Mouse (Mus musculus): ENCODE results near the gene Phf3. TPM values are rescaled to one million over a fixed set of nuclear protein-coding genes. Genes with fewer than 3 reads are reported as not detected.

Gene Phf3
- total RNA-seq, 1 experiment: 85.0 TPM

DNA sequence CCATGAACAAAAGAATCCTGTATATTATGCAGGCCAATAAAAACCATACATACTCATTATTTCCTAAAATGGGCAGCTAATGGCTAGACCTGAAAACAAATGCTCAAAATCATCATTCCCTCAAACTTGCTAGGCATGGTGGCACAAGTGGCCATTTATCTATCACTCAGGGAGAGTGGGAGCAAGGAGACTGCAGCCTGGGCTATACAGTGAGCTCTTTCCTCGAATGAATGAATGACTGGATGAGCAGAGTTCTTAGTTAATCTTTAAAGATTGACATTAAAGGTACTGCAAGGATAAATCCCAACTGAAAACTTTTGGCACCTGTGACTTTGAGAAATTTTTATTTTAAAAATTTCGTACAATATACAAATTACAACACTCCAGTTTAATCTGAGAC, 58.7 kb downstream of the Phf3 start:
- in situ Hi-C loops (cut with MboI; ENCODE audit: low sequenced_read_pairs in 2 of 2, unreplicated experiment in 2 of 2): no loop called here
- peaks cover 27% of the 10 kb centered on the region for H3K36me3 ChIP-seq (ENCODE audit: control insufficient read depth, insufficient read depth, low read length, poor library complexity, severe bottlenecking)
- H3K9ac ChIP-seq (ENCODE audit: insufficient read depth, low read depth, low read length, poor library complexity, severe bottlenecking): no peak overlapping the region

DNA sequence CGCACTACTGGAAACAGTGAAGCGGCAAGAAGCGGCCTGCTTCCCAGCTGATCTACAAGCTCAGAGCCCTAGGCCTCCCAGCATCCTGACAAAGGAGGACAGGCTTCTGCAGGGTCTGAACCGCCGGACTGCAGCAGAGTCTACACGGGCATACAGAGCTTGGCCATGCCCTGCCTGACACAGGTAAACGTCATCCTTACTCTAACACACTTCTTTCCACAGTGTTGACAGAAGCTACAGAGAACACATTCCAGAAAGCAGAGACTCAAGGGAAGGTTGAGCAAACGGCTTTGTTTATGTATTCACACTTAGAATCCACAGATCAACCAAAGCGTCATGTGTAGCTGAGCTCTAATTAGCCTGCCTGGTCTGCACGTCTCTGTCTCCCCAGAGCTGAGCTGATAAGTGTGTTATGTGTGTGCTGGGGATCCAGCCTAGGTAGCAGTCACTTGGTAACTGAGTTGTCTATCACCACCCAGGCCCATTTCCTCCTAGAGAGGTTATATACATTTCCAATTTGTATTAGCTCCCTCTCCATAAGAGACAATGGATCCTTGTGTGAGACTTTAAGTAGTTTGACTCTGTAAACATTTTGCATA, 65.5 kb downstream of the Phf3 start:
- peaks cover 53% of the 10 kb centered on the region for H3K36me3 ChIP-seq (ENCODE audit: control insufficient read depth, insufficient read depth, low read length, poor library complexity, severe bottlenecking)
- in situ Hi-C loops (cut with MboI; ENCODE audit: low sequenced_read_pairs in 2 of 2, unreplicated experiment in 2 of 2): no loop called here
- TF ChIP-seq CHD2 (IDR thresholded peaks at IDR 0.05; ENCODE audit: low read depth, low read length) (no peak), ZNF384 (IDR thresholded peaks at IDR 0.05; ENCODE audit: low read depth, low read length) (no peak), HCFC1 (IDR thresholded peaks at IDR 0.05; ENCODE audit: borderline replicate concordance, insufficient read depth, low read length) (no peak), MAFK (IDR thresholded peaks at IDR 0.05; ENCODE audit: insufficient read depth, low read depth, low read length) (no peak), ZC3H11A (IDR thresholded peaks at IDR 0.05; ENCODE audit: borderline replicate concordance, low read depth, low read length) (no peak)

More for the DNA sequence above, 58.7 kb downstream of the Phf3 start:
- no peak for DNase-seq (ENCODE audit: low read depth, low spot score)
- Histone ChIP-seq H3K4me3 (ENCODE audit: insufficient read depth in 1 of 2, low read depth in 1 of 2, low read length in 2 of 2, poor library complexity in 1 of 2, severe bottlenecking in 1 of 2) (no peak overlapping the region), H3K4me1 (ENCODE audit: control insufficient read depth in 2 of 2, insufficient read depth in 2 of 2, low read length in 2 of 2, poor library complexity in 1 of 2) (no peaks in the 10 kb centered on the region), H3K9me3 (ENCODE audit: control insufficient read depth, insufficient read depth, low read depth, low read length) (no peaks in the 10 kb centered on the region), H3K27ac (ENCODE audit: insufficient read depth, low read depth, low read length, poor library complexity, severe bottlenecking) (no peak overlapping the region)
- TF ChIP-seq ZC3H11A (IDR thresholded peaks at IDR 0.05; ENCODE audit: borderline replicate concordance, low read depth, low read length) (no peak), HCFC1 (IDR thresholded peaks at IDR 0.05; ENCODE audit: borderline replicate concordance, insufficient read depth, low read length) (no peak), ZNF384 (IDR thresholded peaks at IDR 0.05; ENCODE audit: low read depth, low read length) (no peak), MAFK (IDR thresholded peaks at IDR 0.05; ENCODE audit: insufficient read depth, low read depth, low read length) (no peak), CHD2 (IDR thresholded peaks at IDR 0.05; ENCODE audit: low read depth, low read length) (no peak)

DNA sequence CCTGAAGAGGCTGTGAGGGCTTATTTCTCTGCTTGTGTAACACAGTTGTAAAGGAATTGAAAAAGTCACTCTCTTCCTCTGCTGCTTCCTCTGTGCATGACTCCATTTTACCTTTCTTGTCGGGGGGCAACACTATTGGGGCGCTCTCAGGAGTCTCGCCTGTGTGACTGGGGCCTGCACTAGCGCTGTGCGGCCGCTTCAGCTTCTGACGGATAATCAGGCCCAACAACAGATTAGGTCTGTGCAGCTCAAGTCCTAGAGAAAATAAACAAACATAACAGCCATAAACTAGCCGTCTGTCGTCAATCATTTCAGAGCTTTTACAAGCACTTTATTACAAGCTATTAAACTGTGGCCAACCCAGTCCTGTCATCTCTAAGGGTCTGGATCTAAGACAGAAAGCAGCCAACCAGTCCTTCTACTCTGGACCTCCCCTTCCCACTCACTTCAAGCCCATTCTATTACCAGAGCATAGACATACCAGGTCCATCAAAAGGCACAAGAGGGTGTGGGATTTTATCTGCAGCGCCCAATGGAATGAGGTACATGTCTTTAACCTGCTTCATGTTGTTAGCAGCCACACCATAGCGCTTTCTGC, 67.9 kb downstream of the Phf3 start:
- Histone ChIP-seq H3K9me3 (ENCODE audit: control insufficient read depth, insufficient read depth, low read depth, low read length) (no peaks in the 10 kb centered on the region), H3K4me1 (ENCODE audit: control insufficient read depth in 2 of 2, insufficient read depth in 2 of 2, low read length in 2 of 2, poor library complexity in 1 of 2) (peaks cover 0 to 11% of the 10 kb centered on the region in 2 experiments; a peak in 3 of 4 replicates), H3K27ac (ENCODE audit: insufficient read depth, low read depth, low read length, poor library complexity, severe bottlenecking) (no peak overlapping the region), H3K4me3 (ENCODE audit: insufficient read depth in 1 of 2, low read depth in 1 of 2, low read length in 2 of 2, poor library complexity in 1 of 2, severe bottlenecking in 1 of 2) (no peak overlapping the region), H3K9ac (ENCODE audit: insufficient read depth, low read depth, low read length, poor library complexity, severe bottlenecking) (no peak overlapping the region), H3K36me3 (ENCODE audit: control insufficient read depth, insufficient read depth, low read length, poor library complexity, severe bottlenecking) (peaks cover 41% of the 10 kb centered on the region)
- in situ Hi-C loops (cut with MboI; ENCODE audit: low sequenced_read_pairs in 2 of 2, unreplicated experiment in 2 of 2): no loop called here
- no peak for TF ChIP-seq ZC3H11A (IDR thresholded peaks at IDR 0.05; ENCODE audit: borderline replicate concordance, low read depth, low read length)
- no peak for TF ChIP-seq CHD2 (IDR thresholded peaks at IDR 0.05; ENCODE audit: low read depth, low read length)
- no peak for TF ChIP-seq MAFK (IDR thresholded peaks at IDR 0.05; ENCODE audit: insufficient read depth, low read depth, low read length)
- TF ChIP-seq ZNF384 (IDR thresholded peaks at IDR 0.05; ENCODE audit: low read depth, low read length): no peak
- TF ChIP-seq HCFC1 (IDR thresholded peaks at IDR 0.05; ENCODE audit: borderline replicate concordance, insufficient read depth, low read length): no peak
- DNase-seq (ENCODE audit: low read depth, low spot score): no peak

More for the DNA sequence above, 65.5 kb downstream of the Phf3 start:
- Histone ChIP-seq H3K4me1 (ENCODE audit: control insufficient read depth in 2 of 2, insufficient read depth in 2 of 2, low read length in 2 of 2, poor library complexity in 1 of 2) (peaks cover 0 to 11% of the 10 kb centered on the region in 2 experiments; a peak in 3 of 4 replicates), H3K4me3 (ENCODE audit: insufficient read depth in 1 of 2, low read depth in 1 of 2, low read length in 2 of 2, poor library complexity in 1 of 2, severe bottlenecking in 1 of 2) (no peak overlapping the region), H3K9me3 (ENCODE audit: control insufficient read depth, insufficient read depth, low read depth, low read length) (no peaks in the 10 kb centered on the region), H3K9ac (ENCODE audit: insufficient read depth, low read depth, low read length, poor library complexity, severe bottlenecking) (no peak overlapping the region), H3K27ac (ENCODE audit: insufficient read depth, low read depth, low read length, poor library complexity, severe bottlenecking) (no peak overlapping the region)
- DNase-seq (ENCODE audit: low read depth, low spot score): no peak

DNA sequence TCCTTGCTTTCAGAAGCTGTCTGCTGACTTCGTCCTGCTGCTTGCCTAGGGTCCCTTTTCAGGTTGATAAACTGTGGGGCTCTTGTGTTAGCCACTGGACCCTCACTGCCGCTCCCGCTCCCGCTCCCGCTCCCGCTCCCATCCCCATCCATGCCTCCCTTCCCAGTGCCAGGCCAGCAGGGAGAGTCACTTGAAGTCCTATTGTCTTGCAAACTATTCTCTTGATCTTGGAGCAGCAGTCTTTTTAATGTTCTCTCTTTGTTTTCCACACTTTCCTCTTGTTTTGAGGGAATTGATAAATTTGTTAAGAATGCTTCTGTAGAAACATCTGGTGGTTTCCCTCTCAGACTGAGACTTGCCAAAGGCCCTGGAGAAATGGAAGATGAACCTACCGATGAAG, 68.8 kb downstream of the Phf3 start:
- in situ Hi-C loops (cut with MboI; ENCODE audit: low sequenced_read_pairs in 2 of 2, unreplicated experiment in 2 of 2): no loop called here
- Histone ChIP-seq H3K36me3 (ENCODE audit: control insufficient read depth, insufficient read depth, low read length, poor library complexity, severe bottlenecking) (peaks cover 36% of the 10 kb centered on the region), H3K4me3 (ENCODE audit: insufficient read depth in 1 of 2, low read depth in 1 of 2, low read length in 2 of 2, poor library complexity in 1 of 2, severe bottlenecking in 1 of 2) (0 out of 4 replicates have a peak overlapping the region, but pooled peaks of 1 of the 2 experiments have one; percentile 7), H3K9me3 (ENCODE audit: control insufficient read depth, insufficient read depth, low read depth, low read length) (no peaks in the 10 kb centered on the region), H3K27ac (ENCODE audit: insufficient read depth, low read depth, low read length, poor library complexity, severe bottlenecking) (no peak overlapping the region), H3K9ac (ENCODE audit: insufficient read depth, low read depth, low read length, poor library complexity, severe bottlenecking) (peak overlapping the region; percentile 0; the same call in 1 of the 2 replicates), H3K4me1 (ENCODE audit: control insufficient read depth in 2 of 2, insufficient read depth in 2 of 2, low read length in 2 of 2, poor library complexity in 1 of 2) (peaks cover 0 to 11% of the 10 kb centered on the region in 2 experiments; a peak in 3 of 4 replicates)
- DNase-seq (ENCODE audit: low read depth, low spot score): peak; percentile 63
- no peak for TF ChIP-seq ZNF384 (IDR thresholded peaks at IDR 0.05; ENCODE audit: low read depth, low read length)
- no peak for TF ChIP-seq HCFC1 (IDR thresholded peaks at IDR 0.05; ENCODE audit: borderline replicate concordance, insufficient read depth, low read length)
- no peak for TF ChIP-seq CHD2 (IDR thresholded peaks at IDR 0.05; ENCODE audit: low read depth, low read length)
- no peak for TF ChIP-seq MAFK (IDR thresholded peaks at IDR 0.05; ENCODE audit: insufficient read depth, low read depth, low read length)
- no peak for TF ChIP-seq ZC3H11A (IDR thresholded peaks at IDR 0.05; ENCODE audit: borderline replicate concordance, low read depth, low read length)
